5 mouse cellular contexts compared by ENCODE assay signal in genomic region chr6:131278160-131278559, GRCm38 (mm10). TPM values are rescaled to one million over a fixed set of nuclear protein-coding genes. Genes with fewer than 3 reads are reported as not detected.
"Had no signal": no experiment of that assay in that cellular context is flagged by ENCODE, and none has a peak within 500 bp of the region (broad histone marks: within the 10 kb centered on the region; RNA-seq: fewer than 3 reads in every experiment).

No protein-coding gene starts in this region.

RNA-seq across cellular contexts. Expression of gene Klra2, which starts 31.0 kb away (rescaled TPM):
- total RNA-seq: forebrain, postnatal 0 days; gastrocnemius, adult 2 months; gastrocnemius, postnatal 14 days; gastrocnemius, postnatal 25 days; gastrocnemius, postnatal 36 days had no signal
